Mouse (Mus musculus): Measurements from ENCODE around the gene Vrtn. TPM values are rescaled to one million over a fixed set of nuclear protein-coding genes. Genes with fewer than 3 reads are reported as not detected.

The Vrtn gene
- polyA plus RNA-seq (2012; rRNA removed), result not detected in 2 replicates

GRCm38 (mm10) chr12:84640654-84641053, at the start of gene Vrtn:
Gene Vrtn, plus strand, starts transcription at chr12:84641019.

GRCm38 (mm10) chr12:84616977-84617630, 23.7 kb upstream of the Vrtn start, which contains the start of gene Abcd4:
Gene Abcd4, minus strand, starts transcription at chr12:84617413.

GRCm38 (mm10) chr12:84698319-84699081, 57.7 kb downstream of the Vrtn start, which contains the start of gene Syndig1l:
Gene Syndig1l, minus strand, starts transcription at chr12:84698831.

Other genes starting within 250 kb of the Vrtn start
- gene Entpd5, start 232.0 kb upstream of the Vrtn start, polyA plus RNA-seq (2012; rRNA removed), result 8.9 and 10.3 TPM in 2 replicates
- 0.28 and 0.32 TPM in 2 replicates for gene Bbof1, start 231.9 kb upstream of the Vrtn start, polyA plus RNA-seq (2012; rRNA removed)
- 7.4 and 7.8 TPM in 2 replicates for gene Rnf113a2, start 223.8 kb upstream of the Vrtn start, polyA plus RNA-seq (2012; rRNA removed)
- gene Aldh6a1, start 190.0 kb upstream of the Vrtn start, polyA plus RNA-seq (2012; rRNA removed), result 57.0 and 59.6 TPM in 2 replicates
- gene Lin52, start 189.6 kb upstream of the Vrtn start, polyA plus RNA-seq (2012; rRNA removed), result 6.0 and 7.0 TPM in 2 replicates
- gene Vsx2, start 71.3 kb upstream of the Vrtn start, polyA plus RNA-seq (2012; rRNA removed), result not detected in 2 replicates
- gene Abcd4, start 23.6 kb upstream of the Vrtn start, polyA plus RNA-seq (2012; rRNA removed), result 4.5 and 5.5 TPM in 2 replicates
- gene Syndig1l, start 57.8 kb downstream of the Vrtn start, polyA plus RNA-seq (2012; rRNA removed), result 0.08 TPM in 2 replicates
- 43.3 and 50.5 TPM in 2 replicates for gene Npc2, start 132.1 kb downstream of the Vrtn start, polyA plus RNA-seq (2012; rRNA removed)
- gene Isca2, start 132.2 kb downstream of the Vrtn start, polyA plus RNA-seq (2012; rRNA removed), result 60.1 and 66.6 TPM in 2 replicates
- 1.1 and 1.5 TPM in 2 replicates for gene Ltbp2, start 235.5 kb downstream of the Vrtn start, polyA plus RNA-seq (2012; rRNA removed)

Data from liver, embryonic 18 days (tissue).